Comparison of ENCODE assay signal across 8 mouse cellular contexts in the genomic region with DNA sequence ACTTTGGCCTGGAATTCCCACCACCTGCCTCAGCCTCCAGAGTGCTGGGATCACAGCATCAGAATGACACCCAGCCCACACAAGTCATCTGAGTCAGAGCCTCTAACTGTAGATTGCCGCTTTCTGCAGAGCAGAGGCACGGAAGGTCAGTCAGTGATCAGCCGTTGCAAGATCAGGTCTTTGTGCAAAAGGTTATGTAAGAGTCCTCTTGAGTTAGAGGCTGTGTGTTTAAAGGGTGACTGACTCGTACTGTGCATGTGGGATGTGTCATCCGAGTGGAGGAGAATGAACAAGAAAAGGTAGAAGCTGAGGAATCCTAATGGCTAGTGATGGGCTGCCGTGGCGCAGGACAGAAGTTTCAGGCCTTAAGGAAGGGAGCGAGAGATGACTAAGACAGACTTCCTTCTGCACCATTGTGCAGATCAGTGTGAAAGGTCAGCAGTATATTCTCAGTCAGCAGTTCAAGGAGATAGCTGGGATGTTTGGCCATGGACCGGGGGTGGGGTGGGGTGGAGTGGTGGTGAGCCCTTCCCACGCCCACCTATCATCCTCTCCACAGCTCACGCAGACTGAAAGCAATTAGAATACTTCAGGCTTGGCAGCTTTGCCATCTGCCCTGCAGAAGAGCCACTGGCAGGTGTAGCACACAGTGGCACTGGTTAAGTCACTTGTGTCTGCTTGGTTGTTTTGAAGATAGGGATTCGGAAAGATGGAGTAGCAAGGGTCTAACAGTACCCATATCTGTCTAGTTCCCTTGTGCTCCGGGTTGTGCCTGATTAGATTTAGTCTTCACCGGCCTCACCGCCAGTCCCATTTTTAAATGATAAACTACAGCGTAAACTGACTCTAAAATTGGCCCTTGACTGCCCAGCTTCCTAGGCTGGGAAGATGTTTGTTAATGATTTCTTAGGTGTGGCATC. TPM values are rescaled to one million over a fixed set of nuclear protein-coding genes. Genes with fewer than 3 reads are reported as not detected.
DNase-seq lines count a peak whose midpoint lies in the region; ATAC-seq lines count a peak whose summit lies in the region.

No protein-coding gene starts in this region.

- peaks cover 4% of the 10 kb centered on the region; the same call in 1 of the 2 replicates for H3K36me3 ChIP-seq in hindbrain, embryonic 15.5 days
- peaks cover 17% of the 10 kb centered on the region for H3K36me3 ChIP-seq in liver, embryonic 15.5 days (replicated peaks)

- no peak overlapping the region for H3K9ac ChIP-seq in hindbrain, embryonic 15.5 days
- H3K9ac ChIP-seq in liver, embryonic 15.5 days, result no peak overlapping the region

- H3K27ac ChIP-seq in hindbrain, embryonic 15.5 days (replicated peaks), result peak overlapping the region; percentile 21; the same call in 1 of the 2 replicates
- peak overlapping the region; percentile 0 for H3K27ac ChIP-seq in liver, embryonic 15.5 days (replicated peaks)

- H3K4me2 ChIP-seq in hindbrain, embryonic 15.5 days, result no peak overlapping the region
- H3K4me2 ChIP-seq in liver, embryonic 15.5 days, result peak overlapping the region; percentile 33

- ATAC-seq in hindbrain, embryonic 15.5 days (ENCODE audit: low FRiP score, low read depth), result no peak
- peak; percentile 73 for ATAC-seq in liver, embryonic 15.5 days (ENCODE audit: insufficient read depth)

- no peak overlapping the region for H3K4me3 ChIP-seq in hindbrain, embryonic 15.5 days
- H3K4me3 ChIP-seq in liver, embryonic 15.5 days (replicated peaks), result no peak overlapping the region

- intact Hi-C loops in gastrocnemius, postnatal 14 days (cut with DNase I; ENCODE audit: low total_unique reads), result no loop called here

- H3K27me3 ChIP-seq in hindbrain, embryonic 15.5 days, result no peaks in the 10 kb centered on the region
- H3K27me3 ChIP-seq in liver, embryonic 15.5 days, result no peaks in the 10 kb centered on the region

- H3K4me1 ChIP-seq in hindbrain, embryonic 15.5 days (replicated peaks), result 0 out of 2 replicates have a peak, but pooled peaks cover 12% of the 10 kb centered on the region
- H3K4me1 ChIP-seq in liver, embryonic 15.5 days (replicated peaks), result peaks cover 30% of the 10 kb centered on the region

- 76% methylated on average over 16 of the region's 16 CpGs for WGBS in hindbrain, embryonic 15.5 days
- WGBS in liver, embryonic 15.5 days (ENCODE audit: insufficient replicate concordance), result 38% methylated on average over 16 of the region's 16 CpGs

- H3K9me3 ChIP-seq in hindbrain, embryonic 15.5 days, result no peaks in the 10 kb centered on the region
- no peaks in the 10 kb centered on the region for H3K9me3 ChIP-seq in liver, embryonic 15.5 days (replicated peaks)

- DNase-seq in adrenal gland, adult 2 months, result peak; percentile 78
- no peak for DNase-seq in adrenal gland, postnatal 4 days (ENCODE audit: low spot score in 2 of 2)
- peak; percentile 73 for DNase-seq in 3T3-L1 (ENCODE audit: low read depth, low spot score)
- no peak for DNase-seq in thymus, postnatal 4 days
- no peak for DNase-seq in gastrocnemius, postnatal 14 days
- no peak for DNase-seq in left cerebral cortex, adult 18-20 months (ENCODE audit: low spot score in 2 of 2)

RNA-seq across cellular contexts. Expression of gene Ptp4a2, which starts 44.3 kb away (rescaled TPM):
- total RNA-seq in adrenal gland, adult 2 months (2021), result 100 to 1,000 TPM; 378 to 409 TPM
- polyA plus RNA-seq in adrenal gland, adult 2 months (2012; rRNA removed), result 41.0 and 48.2 TPM in 2 replicates
- total RNA-seq in adrenal gland, postnatal 4 days (2021), result 100 to 1,000 TPM; 282 to 309 TPM
- polyA plus RNA-seq in hindbrain, embryonic 15.5 days (2015; fragmentation: Nextera tagmentation; extraction: Ambion mirVana), result 228 and 238 TPM in 2 replicates
- polyA plus RNA-seq in liver, embryonic 15.5 days (2015; fragmentation: Nextera tagmentation; extraction: Ambion mirVana), result 140 and 174 TPM in 2 replicates
- 100 to 1,000 TPM; 515 to 580 TPM for total RNA-seq in gastrocnemius, postnatal 14 days (2021)
- 100 to 1,000 TPM; 137 to 141 TPM for total RNA-seq in left cerebral cortex, adult 18-20 months (2021)

Comparison
In these comparisons a context has a peak if more than half of its experiments do, and no peak if none do; other contexts are left out.
1. DNase-seq: peak in adrenal gland, adult 2 months (single experiment) and 3T3-L1 (single experiment); none in adrenal gland, postnatal 4 days (0 of 2), thymus, postnatal 4 days (single experiment), gastrocnemius, postnatal 14 days (single experiment) and left cerebral cortex, adult 18-20 months (0 of 2).